Mouse (Mus musculus): ENCODE measurements around the gene Helq.

Gene Helq

DNA sequence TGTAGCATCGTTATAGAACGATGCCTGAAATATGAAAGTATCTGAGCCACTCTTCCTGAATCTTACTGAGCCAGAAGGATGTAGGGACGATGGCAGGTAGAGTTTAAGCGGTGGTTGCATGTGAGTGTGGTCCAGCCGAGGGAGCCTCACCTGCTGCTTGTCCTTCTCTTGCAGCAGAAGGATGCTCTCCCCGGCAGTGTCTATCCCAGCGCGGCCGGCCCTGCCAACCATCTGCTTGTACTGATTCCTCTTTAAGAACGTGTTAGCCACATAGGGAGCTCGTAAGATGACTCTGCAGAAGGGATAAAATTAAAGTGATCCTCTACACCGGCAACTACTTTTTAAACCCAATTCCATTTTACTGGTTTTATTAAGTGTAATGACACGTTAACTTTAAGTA is 19.4 kb downstream of the Helq start:
- peak; percentile 20 for DNase-seq (ENCODE audit: low read depth, low spot score)

DNA sequence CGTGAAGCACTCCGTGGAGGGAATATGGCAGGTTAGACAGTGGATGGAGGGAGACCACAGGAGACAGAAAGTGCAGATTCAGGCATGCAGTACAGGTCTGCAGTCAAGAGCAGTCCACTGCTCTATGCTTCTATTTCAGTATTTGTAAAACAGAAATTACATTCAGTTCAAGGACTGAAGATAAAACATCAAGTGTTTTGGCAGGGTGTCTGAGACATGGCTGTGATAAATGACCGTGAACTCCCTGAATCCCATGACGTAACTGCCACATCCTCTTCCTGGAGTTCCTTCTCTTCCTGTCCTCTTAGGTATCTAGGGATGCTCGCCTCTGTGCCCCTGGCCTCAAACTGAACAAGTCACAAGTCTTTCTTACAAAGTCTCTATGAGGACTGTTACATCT is 21.5 kb downstream of the Helq start:
- no peak for DNase-seq (ENCODE audit: low read depth, low spot score)

DNA sequence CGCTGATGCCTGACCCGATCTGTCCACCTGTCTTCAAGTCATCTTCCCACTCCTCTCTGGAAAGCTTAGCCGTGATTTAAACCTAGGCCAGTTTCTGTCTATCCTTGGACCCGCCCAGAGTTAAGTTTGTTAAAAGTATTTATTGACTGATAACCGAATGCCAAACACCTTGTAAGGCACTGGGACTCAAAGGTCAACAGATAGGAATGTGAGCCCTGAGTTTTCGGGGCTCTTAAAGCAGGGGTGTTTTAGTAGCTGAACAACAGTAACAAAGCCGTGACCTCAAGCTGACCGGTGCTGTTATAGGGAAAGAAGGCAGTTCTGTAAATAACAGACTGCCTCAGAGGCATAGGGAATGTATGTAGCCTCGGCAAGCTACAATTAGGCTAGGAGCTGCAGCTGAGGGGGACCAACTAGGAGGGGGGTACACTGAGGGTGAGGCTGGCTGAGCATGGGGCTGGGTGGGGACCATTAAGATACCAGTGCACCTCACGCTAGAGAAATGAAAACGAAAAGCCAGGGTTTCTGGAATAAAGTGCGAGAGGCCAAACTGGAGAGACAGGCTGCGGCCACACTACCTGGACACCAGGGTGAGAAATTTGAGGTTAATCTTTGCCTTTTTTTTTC is 22.5 kb downstream of the Helq start:
- no peak for DNase-seq (ENCODE audit: low read depth, low spot score)

DNA sequence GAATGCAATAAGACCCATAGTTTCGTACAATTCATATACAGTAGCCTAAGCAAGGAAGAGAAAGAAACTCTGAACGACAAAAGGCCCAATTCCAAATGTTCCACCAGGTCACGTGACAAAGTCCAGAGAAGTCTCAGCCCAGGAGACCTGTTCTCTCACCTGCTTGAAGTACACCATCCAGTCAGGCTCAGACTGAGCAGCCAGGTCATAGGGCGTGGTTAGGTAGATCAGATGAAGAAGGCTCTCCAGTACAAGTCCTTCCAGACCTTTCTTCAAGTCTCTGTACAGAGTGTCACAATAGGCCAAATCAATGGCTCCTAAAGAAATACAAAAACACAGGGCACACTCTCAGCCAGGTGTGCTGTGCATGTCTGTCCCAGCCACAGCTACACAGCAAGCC is 26.8 kb downstream of the Helq start:
- DNase-seq (ENCODE audit: low read depth, low spot score), result no peak

DNA sequence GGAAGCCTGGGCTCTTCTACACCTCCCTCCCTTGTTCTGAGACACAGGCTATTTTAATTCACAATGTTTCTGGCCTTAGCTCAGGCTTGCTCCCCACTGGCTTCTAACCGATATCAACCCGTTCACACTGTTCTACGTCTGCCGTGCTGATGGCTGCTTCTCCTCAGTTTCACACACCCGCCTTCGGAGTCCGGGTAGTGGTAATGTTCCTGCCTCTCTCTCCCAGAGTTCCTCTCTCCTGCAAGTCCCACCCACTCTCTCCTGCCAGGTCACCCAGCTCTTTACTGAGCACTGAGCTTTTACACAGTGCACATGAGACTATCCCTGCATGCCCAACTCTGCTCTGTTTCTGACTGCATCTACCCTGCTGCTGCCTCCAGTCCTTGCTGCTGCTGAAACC is 32.4 kb downstream of the Helq start:
- DNase-seq (ENCODE audit: low read depth, low spot score), result peak; percentile 65

DNA sequence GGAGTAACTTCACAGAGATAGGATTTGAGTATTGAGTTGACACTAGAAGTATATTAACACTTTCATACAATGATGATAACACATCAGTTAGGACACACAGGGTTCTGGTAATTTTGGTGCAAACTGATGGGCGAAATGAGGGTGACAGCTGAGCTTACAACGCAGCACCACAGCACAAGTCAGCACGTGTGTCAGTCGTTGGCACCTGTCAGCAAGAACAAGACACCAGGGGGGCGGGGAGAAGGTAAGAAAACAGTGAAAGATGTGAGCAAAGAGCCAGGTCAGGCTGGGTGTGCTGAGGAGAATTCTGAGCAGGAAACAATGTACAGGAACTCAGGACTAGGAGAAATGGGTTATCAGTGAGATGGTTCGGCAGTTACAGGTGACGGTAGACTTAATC is 36.7 kb downstream of the Helq start:
- DNase-seq (ENCODE audit: low read depth, low spot score), result no peak

DNA sequence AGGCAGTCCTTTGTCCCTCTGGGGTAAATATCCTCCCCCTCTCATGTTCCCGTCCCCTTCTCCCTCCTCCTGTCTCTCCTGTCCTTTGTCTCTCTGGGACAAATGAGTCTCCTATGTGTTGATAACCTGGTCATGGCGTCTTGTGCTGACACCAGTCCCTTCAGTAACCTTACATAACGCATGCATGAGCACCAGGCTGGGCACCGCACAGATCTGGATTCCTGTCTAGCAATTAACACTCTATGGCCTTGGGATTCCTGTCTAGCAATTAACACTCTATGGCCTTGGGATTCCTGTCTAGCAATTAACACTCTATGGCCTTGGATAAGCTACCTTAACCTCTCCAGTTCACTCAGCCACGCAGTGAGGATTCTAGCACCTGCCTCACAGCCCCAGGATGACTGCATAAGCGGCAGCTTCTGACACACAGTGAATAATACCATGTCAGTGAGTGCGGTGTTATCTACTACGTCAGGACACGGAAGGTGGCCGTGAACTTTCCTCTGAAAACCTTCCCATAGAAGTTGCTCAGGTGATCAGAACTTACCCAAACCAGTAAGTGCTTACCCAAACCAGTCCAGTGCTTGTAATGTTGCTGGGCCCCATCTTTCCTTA is 38.2 kb downstream of the Helq start:
- no peak for DNase-seq (ENCODE audit: low read depth, low spot score)

DNA sequence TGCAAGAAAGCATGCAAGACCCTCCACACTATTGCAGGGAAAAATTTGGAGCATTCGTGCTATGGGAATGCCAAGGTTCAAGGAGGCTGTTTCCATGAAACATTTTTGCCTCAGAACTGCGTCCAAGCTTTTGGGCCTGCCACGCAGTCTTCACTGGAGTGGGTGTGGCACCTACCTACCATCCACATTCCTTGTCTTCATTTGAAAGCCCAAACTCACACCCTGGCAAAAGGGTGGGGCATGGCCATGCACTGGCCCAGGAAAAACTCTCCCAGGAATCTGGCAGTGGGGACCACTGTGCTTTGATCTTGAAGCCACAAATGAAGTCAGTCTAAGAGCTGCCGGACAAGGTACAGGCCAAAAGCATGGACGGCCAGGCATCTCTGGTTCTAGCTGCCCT is 40.3 kb downstream of the Helq start:
- no peak for DNase-seq (ENCODE audit: low read depth, low spot score)

DNA sequence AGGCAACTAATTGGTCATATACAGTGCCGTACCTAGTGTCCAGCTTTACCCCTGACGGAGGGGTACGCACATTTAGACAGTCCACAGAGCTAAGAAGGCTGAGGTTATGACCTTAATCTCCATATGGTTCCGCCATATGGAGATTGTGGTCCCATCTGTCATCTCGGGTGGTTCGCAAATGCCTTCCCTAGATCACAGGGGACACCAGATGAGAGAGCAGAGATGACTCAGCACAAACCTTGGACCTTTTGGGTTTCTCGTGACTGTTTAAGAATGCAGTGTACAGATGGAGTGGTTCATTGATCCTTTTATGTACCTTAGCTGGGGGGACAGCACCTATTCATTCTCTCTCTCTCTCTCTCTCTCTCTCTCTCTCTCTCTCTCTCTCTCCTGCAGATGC is 45.0 kb downstream of the Helq start:
- peak; percentile 81 for DNase-seq (ENCODE audit: low read depth, low spot score)

DNA sequence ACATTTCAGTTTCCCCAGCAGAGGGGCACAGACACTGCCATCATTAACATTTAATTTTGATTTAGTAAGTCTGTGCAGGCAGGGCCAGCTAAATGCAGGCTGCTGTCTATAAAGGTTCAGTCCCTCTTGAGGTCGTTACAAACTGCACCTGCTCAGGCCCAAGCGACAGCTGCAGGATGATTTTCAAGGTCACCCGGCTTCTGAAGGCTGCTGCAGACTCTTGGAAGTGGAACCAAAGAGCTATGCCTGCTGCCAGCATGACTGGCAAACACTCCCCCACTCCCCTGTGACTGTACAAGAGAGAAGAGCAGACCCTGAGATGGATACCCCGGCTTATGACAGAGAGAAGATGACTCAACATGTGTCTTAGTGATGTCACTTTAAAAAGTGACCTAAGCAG is 46.7 kb downstream of the Helq start:
- DNase-seq (ENCODE audit: low read depth, low spot score), result no peak

DNA sequence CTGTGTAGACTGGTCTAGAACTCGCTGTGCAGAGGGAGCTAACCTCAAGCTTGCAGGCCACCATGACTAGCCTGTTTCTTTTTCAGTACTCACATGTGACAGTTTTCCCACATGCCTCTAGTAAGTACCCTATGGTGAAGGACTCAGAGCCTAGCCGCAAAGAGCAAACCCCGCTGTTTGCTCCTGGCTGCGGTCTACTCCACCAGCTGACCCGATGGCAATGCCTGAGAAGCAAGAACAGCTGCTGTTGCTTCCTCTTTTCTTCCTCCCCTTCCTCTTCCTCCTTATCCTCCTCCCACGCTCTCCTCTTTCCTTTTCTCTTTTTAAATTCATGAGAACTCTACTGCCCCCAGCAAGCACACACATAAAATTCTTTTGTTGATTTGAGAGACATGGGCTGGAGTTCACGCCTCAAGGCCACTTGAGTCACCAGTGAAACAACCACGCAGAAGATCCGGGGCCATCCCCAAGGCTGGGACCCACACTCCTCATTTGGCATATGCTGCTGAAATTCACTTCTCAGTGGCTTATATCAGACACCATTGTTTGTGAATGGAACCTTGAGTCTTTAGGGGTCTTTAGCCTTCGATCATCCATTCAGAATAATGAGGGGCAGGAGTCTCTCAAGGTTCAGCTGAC is 47.7 kb downstream of the Helq start:
- no peak for DNase-seq (ENCODE audit: low read depth, low spot score)

DNA sequence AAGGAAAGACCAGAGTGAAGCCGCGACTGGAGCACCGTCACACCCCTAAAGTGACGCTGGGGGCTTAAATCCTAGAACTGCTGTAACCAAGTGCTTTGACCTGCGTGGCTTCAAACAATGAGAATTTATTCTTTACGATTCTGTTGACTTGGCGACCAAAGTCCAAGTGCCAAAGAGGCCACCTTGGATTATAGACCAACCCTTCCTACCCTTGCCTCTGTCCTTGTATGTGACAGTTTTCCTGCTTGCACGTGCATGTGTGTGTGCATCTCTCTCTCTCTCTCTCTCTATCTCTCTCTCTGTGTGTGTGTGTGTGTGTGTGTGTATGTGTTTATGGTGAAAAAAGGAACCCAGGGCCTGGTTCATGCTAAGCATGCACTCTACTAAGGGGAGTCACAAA is 59.6 kb downstream of the Helq start:
- DNase-seq (ENCODE audit: low read depth, low spot score), result no peak

DNA sequence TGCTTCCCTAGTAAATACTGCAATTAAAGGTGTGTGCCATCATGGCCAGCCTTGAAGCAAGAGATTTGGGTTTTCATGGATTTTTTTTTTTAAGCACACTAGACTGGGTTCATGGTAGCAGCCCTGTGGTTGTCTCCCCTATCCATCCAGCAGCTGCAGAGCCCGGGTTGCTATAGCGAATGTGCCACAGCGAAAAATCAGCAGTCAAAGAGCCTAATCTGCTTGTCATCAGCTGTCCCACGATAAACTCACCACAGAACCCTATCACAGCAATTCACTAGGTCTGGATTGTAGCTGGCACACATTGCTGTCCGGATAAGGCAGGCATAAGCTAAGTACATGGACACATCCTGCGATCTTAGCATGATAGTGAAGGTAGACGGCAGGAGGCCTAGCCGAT is 61.5 kb downstream of the Helq start:
- DNase-seq (ENCODE audit: low read depth, low spot score), result no peak

DNA sequence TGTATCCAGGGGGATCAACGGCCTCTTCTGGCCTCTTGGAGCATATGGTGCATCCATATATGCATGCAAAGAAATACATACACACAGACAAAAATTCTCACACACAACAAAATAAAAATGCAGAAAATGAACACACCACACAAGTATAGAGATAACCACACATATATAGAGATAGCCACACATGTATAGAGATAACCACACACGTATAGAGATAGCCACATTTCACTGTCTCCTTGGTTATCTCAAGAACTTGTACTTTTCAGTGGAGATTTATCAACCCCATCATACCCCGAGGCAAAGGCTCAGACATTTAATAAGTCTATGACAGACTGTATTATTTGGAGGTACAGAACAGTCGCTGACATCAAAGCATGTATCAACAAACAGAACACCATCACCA is 63.9 kb downstream of the Helq start:
- no peak for DNase-seq (ENCODE audit: low read depth, low spot score)

DNA sequence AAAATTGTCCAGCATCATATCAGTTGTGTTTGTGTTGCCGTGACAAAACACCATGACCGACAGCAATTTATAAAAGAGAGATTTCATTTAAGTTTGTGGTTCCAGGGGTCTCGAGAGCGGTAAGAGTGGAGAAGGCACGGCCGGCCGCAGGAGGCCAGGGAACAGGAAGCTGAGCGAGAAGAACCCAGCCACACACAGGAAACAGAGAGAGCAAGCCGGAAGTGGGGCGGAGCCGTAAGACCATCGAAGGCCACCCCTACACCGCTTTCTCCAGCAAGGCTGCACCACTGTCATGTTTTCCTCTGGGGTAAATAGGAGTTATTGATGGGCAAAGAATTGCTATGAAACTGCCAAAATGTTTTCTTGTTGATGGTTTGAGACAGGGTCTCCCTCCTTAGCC is 69.6 kb downstream of the Helq start:
- no peak for DNase-seq (ENCODE audit: low read depth, low spot score)

DNA sequence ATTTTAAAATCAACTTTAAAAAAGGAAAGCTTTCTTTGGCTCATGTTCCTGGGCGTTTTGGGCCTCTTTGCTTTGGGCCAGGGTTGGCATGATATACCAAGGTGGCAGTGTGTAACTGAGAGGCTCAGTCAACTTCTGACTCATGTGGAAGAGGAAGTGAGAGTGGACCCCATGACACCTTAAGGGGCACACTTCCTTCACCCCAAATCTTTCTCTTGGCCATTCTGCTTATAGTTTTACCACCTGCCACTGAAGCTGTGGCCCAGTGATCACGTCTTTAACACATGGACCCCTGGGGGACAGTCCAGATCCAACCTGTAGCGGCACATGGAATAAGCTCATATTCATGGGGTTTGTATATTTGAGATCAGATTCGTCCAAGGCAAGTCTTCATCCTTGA is 72.4 kb downstream of the Helq start:
- no peak for DNase-seq (ENCODE audit: low read depth, low spot score)

DNA sequence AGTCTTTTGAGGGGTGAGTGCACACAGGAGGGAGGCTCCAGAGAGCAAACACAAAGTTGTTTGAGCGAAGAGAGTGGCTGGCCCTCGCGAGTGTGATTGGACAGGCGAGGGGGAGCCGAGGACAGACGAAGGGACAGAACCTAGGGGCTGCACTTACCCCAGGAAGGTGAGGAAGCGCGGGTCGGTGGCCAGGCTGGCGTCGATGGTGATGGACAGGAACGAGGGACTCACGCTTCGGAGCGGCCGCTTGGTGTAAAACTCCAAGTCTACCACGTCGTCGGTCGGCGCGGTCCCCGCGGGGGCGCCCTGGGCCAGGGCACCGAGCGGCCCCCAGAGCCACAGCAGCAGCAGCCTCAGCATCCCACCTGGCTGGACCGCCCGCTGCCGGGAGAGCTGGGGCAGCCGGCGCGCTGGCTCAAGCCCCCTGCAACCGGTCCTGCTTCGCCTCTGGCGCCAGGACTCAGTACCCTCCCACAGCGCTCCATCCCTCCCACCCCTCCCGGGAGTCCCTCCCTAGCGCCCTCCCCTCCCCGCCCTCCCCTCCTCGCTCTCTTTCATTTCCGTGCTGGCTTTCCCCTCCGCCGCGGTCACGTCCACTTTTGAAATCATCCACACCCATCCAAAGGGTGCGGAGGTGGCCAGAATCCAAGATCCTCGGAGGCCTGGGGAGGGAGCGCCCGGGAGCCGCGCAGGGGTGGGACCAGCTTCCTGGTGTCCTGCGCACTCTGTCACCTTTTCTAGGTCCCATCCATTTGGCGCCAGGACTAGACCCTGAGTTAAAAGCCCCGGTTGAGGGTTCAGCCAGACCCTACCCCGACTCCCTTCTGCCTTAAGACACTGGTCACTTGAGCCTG is 78.9 kb downstream of the Helq start, which contains the start of gene Hpse:
Gene Hpse (minus strand): TSS at position 482 of the 854 bp plus-strand sequence.
- no peak for DNase-seq (ENCODE audit: low read depth, low spot score)

DNA sequence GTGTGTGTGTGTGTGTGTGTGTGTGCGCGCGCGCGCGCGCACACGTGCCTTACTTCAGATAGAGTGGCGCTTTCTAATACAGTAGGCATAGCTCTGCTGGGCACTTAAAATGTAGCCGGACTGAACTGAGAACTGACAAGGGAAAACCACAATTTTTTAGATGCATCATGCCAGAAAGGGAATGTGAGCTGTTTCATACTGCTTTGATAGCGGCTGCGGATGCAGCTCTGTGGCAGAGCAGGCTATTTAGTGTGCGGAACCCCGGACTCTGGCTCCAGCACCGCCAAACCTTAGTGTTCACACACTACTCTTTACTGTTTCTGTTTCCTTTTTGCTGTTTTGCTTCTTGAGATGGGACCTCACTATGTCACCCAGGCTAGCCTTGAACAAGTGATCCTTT is 81.6 kb downstream of the Helq start:
- DNase-seq (ENCODE audit: low read depth, low spot score), result no peak

Measured in brain, adult 2 months (tissue).